Mouse (Mus musculus) kidney, postnatal 25 days (tissue): ENCODE data around the gene Fcho2.

Experiments used
- DNase-seq, 2 experiments: peaks; one replicate each; pipeline ENCODE4 v3.0.0; 2021; ENCODE audit warnings: mixed read lengths in 2 of 2

Gene Fcho2

DNA sequence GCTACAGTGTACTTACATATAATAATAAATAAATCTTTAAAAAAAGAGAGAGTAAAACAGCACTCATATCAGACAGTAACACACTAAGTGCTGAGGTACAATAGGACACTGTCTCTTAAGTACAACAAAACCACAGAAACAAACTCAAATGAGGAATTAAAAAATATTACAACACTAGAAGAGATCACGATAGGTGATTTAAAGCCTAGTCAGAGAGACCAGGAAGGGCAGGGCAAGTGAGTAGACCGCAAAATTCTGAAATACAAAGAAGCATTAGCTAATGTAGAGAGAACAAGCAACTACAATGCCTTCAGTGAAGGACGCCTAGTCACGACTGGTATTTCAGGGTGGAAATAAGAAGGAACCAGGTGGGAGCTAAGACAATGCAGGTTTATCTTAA is 11.6 kb downstream of the Fcho2 start:
- no peak for DNase-seq

- no peak for DNase-seq
Measured at GRCm38 (mm10) chr13:98802957-98803356, 12.3 kb downstream of the Fcho2 start.

DNA sequence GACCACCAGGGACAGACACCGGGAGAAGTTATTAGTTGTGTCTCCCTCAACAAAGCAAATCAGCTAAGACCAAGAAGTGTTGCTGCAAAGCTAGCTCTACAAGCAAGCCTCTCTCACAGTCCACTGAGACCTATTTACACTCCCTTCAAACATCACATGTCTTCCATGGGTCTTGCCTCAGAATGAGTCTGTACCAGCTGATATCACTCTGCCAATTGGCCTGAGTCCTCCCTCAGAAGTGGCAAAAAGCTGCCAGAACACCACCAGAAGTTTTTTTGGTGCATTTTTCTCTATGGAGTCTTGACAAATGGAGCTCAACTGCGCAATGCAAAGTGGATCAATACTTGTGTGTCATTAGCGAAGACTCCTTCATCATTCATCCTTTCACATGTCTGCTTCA is 19.7 kb downstream of the Fcho2 start:
- no peak for DNase-seq

- no peak for DNase-seq
Measured at GRCm38 (mm10) chr13:98792864-98793263, 22.4 kb downstream of the Fcho2 start.

DNA sequence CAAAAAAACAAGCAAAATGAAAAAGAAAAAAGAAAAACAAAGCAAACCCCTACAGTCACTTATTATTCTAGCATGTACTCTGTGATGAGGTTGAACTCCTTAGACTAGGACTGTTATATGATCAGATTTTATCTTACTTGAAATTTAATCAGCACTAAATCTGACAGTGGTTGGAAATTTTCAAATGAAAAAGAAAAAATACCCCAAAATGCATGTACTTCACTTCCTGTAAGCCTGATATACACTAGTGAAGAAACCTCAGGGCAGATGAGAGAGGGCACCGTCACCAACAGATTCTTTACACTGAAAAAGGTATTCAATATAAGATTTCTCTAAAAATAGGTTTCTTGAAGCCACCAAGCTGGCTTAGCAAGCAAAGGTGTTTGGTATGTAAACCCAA is 23.6 kb downstream of the Fcho2 start:
- DNase-seq, result no peak

DNA sequence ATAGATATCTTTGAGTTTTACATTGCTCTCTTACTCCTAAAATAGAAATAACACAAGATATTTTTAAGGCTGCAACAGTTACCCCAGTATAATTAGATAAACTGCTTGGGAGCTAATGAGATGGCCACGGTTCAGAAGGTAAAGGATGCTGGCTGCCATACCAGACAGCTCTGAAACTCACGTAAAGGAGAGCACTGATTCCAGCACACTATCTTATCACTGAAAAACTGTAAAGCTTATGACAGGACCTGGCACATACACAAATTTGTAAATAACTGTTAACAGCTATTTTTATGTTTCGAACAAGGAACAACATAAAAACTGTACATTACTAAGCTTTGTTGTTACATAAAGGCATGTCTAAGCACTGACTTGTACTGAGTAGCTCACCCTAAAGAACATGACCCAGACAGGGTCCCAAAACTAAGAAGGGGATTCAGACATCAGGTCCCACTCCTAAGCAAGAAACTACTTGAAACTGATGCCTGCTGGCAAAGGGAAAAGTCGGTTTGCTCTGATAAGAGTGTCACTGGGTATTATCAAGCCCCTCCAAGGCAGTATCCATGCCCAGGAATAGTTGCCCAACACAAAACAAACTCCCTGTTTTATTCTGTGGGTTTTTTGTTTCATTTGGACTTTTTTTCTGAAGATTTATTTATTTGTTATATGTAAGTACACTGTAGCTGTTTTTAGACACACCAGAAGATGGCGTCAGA is 28.1 kb downstream of the Fcho2 start:
- no peak for DNase-seq

GRCm38 (mm10) chr13:98777959-98778358 is 37.3 kb downstream of the Fcho2 start:
- no peak for DNase-seq

DNA sequence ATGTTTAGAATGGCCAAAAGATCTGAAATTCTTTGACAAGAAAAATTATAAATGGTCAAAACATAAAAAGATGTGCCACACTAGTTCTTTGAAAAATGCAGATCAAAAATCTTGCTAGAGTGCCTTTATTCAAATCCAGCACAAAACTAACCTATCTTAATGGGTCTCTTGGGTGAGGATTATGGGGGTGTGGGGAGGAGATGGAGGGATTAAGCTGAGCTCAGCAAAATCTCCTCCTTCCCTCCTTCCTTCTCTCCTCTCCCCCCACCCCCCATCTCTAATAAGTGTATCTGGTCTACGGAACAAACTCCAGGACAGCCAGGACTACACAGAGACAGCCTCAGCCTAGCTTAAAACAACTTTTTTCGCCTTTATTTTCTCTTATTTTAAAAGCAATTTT is 43.8 kb downstream of the Fcho2 start:
- no peak for DNase-seq

DNA sequence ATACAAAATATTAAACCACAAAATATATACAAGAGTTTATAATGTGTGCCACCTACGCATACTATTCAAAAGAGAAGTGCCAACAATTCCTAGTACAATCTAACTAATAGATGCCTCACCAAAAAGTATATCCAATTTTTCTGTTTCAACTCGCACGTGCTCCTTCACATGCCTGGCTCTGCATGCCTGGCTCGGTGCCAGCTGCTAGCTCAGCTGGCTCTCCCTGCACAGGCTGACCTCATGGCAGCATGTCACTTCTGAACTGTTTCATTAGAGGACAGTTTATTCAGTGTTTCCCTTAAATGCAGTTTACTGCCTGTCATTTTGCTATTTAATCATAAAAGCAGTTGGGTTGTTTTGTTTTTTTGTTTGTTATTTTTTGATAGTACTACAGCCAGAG is 46.9 kb downstream of the Fcho2 start:
- DNase-seq, result peak; percentile 80 to 90

GRCm38 (mm10) chr13:98761771-98762170 is 53.5 kb downstream of the Fcho2 start:
- no peak for DNase-seq

DNA sequence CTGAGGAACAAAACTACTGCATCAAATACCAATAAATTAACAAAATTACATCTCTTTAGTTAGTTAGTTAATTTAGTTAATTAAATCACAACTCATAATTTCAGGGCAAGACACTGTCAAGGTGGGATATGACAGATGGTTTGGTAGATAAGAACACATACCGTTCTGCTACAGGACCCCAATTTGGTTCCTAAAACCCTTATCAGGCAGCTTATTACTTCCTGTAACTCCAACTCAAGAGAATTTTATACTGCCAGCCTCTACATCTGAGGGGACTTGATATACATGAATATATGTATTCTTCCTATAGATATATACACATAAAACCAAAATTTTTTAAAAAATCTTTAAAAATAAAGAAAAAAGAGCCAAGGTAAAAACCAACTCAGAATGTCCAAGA is 59.4 kb downstream of the Fcho2 start:
- DNase-seq, result no peak

GRCm38 (mm10) chr13:98744679-98745078 is 70.6 kb downstream of the Fcho2 start:
- no peak for DNase-seq

DNA sequence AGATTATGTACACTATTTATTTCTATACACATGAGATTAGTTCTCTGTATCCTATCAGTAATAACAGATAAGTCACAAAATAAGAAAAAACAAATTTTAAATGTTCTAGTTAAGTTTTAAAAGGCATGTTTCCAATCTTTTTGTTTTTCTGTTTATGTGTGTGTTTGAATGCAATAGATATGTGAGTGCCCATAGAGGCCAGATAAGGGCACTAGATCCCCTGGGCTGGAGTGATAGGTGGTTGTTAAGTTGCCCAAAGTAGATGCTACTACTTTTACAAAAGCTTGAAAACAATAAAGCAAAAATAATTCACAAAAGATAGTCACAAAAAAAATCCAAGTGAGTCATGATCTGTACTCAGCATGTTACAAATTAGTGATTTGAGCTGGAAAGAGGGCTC is 71.4 kb downstream of the Fcho2 start:
- no peak for DNase-seq

GRCm38 (mm10) chr13:98743214-98743613 is 72.0 kb downstream of the Fcho2 start:
- DNase-seq, result no peak

- no peak for DNase-seq
Measured at GRCm38 (mm10) chr13:98738213-98738612, 77.0 kb downstream of the Fcho2 start.

DNA sequence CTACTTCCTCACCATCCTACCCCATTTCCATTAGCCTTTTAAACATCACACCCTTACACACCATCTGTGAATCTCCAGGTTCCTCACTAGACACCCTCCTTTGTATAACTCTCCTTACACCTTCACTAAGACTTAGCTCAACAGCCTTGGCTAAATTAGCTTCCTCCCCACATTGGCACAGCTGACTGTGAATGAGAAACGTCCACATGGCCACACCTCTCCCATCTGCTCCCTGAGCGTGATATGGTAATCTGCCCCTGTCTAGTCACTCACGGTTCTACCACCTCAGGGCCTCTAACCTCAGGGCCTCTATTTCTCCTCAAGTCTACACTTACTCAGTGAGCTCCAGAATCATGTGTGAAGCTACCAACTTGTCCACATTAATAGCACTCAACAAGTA is 82.0 kb downstream of the Fcho2 start:
- DNase-seq, result no peak

GRCm38 (mm10) chr13:98729271-98730062 is 85.8 kb downstream of the Fcho2 start:
- DNase-seq, result no peak

DNA sequence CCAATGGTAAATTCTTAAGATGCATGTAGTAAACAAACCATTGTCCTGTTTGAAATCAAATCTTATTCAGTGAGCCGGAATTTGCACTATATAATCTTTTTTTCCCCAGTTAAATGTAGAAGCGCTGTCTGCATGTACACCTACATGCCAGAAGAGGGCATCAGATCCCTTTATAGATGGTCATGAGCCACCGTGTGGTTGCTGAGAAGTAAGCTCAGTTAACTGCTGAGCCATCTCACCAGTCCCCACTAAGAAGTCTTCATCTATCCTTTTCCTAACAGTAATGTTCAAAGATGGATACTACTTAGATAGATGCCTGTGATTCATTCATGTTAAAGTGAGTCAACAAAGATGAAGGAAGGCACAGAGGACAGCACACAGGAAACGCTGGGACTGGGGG is 88.8 kb downstream of the Fcho2 start:
- DNase-seq, result peak in 1 of 2 experiments; percentile 40

DNA sequence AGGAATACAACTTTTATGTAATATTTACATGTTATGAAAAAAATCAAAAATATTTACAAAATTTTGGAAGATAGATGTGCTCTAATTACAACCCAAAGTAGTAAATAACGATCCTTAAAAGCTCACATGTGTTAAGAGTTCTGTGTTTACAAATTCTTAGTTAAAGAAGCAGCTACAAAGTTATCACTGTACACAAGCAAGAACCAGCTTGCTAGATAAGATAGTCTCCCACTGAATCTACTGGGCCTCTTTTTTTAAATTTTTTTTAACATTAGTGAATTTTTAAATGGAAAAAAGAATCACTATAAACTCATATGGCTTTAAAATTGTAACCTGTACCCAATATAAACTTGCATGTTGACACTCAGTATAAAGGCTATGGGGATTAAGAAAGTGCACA is 91.8 kb downstream of the Fcho2 start:
- no peak for DNase-seq

GRCm38 (mm10) chr13:98722296-98722695 is 93.0 kb downstream of the Fcho2 start:
- no peak for DNase-seq

DNA sequence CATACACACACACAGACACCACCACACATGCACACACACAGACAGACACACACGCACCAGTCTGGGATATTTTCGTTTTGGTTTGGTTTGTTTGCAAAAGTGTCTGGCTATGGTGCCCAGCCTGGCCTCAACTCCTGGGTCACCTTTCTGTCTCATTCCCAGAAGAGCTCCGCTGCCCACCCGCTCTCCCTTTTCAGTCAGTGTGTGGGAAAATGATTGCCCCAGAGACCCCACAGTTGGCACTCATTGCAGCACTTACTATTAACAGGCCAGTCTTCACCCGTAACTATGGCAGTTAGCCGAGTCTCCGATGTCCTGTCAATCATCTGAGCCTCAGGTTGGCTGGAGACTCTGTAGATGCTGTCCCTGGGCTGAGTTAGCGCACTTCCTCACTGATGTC is 99.1 kb downstream of the Fcho2 start:
- no peak for DNase-seq

DNA sequence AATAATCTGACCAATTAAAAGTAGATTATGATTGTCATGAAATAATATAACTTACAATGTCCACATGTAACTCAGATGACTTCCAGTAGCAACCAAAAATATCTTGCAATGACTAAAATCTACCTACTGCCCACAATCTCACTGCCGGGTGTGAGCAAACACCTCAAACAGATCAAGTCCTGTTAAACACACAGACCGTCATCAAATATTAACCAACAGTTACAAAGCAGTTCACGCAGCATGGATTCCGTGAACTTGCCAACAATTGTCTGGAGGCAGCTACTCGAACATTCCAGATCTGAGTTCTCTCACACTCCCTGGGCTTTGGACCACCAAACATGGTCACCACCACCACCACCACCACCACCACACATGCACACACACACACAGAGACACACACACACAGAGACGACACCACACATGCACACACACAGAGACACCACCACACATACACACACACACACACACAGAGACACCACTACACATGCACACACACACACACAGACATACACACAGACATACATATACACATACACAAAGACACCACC is 99.7 kb downstream of the Fcho2 start:
- DNase-seq, result no peak

DNA sequence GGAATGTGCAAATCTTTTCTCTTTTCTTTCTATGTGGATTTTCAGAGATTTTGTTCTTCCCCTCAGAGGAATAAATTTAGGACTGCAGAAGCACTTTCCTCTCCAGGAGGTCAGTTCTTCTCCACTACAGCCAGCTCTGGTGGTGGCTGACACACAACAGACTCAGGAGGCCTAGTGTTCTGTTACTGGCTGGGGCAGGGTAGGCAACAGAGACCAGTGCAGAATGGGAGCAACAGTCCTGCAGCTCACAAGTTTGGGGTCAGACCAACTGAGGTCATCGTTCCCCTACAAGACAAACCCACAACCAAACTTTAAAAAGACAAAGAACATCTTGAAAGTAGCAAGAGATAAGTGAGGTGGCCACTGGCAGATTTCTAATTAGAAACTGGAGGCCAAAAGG is 104.6 kb downstream of the Fcho2 start:
- peak in 1 of 2 experiments; percentile 0 for DNase-seq

DNA sequence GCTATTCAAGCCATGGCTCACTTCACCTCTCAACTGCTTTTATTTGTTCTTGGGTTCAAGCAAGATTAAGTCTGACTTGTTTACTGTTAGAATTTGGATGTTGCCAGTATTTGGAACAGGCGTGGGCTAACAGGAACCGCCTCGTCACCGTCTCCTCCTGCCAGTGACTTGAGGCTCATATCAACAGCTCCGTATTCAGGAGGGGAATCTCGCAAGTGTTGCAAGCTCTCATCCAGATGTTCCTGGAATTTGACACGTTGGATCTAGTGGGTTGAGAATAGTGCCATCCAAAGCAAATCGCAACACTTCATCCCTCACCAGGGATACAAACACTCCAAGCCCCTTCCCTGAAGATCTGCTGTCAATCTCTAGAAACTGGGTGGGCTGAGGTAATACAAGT is 105.0 kb downstream of the Fcho2 start:
- no peak for DNase-seq
